Mouse (Mus musculus): ENCODE data around the gene Rpl22l1. TPM values are rescaled to one million over a fixed set of nuclear protein-coding genes. Genes with fewer than 3 reads are reported as not detected.

Rpl22l1 gene
- polyA plus RNA-seq, 1 experiment from 2014 or later: 174 TPM

Other genes with a start within 250 kb of the Rpl22l1 start
- not detected in 2 replicates for gene Slc2a2, start 107.5 kb upstream of the Rpl22l1 start, polyA plus RNA-seq (2015; fragmentation: Nextera tagmentation; extraction: Ambion mirVana)
- gene Eif5a2, start 24.2 kb upstream of the Rpl22l1 start, polyA plus RNA-seq (2015; fragmentation: Nextera tagmentation; extraction: Ambion mirVana): 8.3 and 9.3 TPM in 2 replicates
- gene Gm1527, start 87.2 kb downstream of the Rpl22l1 start, polyA plus RNA-seq (2015; fragmentation: Nextera tagmentation; extraction: Ambion mirVana): not detected in 2 replicates